Mouse (Mus musculus) embryo, embryonic 11.5 days (tissue): Measurements from ENCODE around the gene Mfsd2a.
"Not testable (repeated sequence)": the region's sequence is repeated elsewhere in the genome, so short reads cannot be mapped to it uniquely, and the experiment has no call there.

ENCODE experiments used
- DNase-seq: peaks from one replicate; pipeline ENCODE4 v3.0.0-alpha.2; 2012; ENCODE audit warnings: low read depth, low spot score

Gene Mfsd2a

DNA sequence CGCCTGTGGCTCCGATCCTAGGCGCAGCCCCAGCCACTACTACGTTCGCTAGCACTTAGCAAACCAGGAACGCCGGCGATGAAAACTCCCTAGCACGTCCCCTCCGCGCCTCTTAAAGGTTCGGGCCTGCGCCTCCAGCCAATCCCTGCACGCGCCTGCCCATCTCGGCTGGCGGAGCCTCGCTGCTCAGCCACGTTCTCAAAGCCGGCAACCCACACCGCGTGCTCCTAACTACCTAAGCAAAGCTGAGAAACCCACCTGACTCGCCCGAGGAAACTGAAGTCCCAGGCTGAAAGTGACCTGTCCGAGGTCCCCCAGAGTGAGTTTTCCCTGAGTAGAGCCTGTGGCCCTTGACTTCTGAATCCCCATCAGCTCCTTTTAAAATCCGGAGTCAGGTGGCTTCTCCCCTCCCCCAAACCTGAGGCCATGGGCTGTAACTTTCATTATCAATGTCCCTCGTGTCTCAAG lies at the start of gene Mfsd2a:
Gene Mfsd2a (minus strand): TSS at position 89 of the 468 bp plus-strand sequence.
- DNase-seq = no peak

DNA sequence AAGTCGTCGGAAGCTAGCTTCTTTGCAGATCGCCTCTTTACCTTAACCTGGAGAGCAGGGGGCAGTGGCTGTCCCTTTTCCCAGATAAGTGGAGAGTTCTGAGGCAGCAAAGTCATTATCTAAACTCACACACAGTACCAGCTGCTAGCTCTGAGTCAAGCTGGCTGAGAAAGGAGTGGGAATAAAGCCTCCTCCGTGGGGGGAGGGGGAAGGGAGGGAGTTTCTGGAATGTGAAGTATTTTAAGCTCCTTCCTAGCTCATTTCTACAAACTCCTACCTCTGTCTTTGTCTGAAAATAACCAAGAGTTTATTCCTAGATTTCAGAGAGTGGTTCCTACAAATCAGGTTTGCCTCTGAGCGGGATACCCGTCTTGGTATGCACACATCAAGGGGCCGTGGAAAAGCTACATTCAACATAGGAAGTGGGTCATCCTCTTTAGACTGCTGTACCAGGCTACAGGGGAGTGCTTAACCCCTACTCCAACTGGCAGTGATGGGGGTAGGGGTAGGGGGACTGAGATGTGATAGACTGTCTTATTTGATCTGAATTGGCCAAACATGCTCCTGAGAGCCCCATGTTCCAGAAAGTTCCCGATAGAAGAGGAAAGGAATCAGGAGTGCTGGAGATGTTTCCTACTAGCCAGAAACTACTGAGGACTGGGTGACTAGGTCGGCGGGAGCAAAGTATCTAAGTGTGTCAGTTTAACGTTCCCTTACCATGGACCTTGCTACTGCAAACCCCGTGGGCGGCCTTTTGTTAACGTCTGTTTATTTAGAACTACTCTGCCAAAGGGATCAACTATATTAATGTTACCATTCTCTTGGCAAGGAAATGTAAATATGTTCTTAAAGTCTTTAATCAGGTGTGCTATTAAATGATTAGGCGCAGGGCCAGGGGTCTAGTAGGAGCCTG lies 44.3 kb upstream of the Mfsd2a start:
- DNase-seq = no peak

DNA sequence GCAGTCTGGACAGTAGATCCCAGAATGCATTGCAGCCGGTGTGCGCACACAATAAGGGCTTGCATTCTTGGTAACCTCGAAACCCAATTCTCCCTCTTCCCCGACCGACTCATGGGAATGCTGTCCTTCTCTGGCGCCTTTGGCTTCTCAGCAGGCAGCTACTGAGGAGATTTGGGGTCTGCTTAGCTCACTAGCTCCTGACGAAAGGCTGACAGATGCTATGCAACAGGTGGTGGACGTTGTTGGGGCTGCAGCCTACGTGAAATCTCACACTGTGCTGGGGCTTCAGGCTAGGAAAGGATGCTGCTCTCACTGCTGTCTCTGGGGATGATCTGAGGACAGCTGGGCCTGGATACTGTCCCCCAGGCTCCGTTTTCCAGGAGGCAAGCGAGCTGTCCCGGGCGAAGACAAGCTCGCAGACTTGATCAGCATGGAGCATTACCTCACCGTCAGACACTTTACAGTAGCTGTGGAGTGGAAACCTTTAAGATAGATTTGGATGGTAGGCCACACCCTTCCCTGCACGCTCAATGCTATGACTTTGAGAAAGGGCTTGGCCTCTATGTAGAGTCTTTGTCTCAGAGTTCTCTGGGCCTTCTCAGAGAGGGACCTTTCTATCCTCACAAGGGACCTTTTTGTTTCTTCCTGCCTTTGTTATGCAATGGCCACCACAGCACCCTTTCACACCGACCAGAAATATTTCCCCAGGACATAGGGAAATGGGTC lies 39.8 kb upstream of the Mfsd2a start:
- no peak for DNase-seq

DNA sequence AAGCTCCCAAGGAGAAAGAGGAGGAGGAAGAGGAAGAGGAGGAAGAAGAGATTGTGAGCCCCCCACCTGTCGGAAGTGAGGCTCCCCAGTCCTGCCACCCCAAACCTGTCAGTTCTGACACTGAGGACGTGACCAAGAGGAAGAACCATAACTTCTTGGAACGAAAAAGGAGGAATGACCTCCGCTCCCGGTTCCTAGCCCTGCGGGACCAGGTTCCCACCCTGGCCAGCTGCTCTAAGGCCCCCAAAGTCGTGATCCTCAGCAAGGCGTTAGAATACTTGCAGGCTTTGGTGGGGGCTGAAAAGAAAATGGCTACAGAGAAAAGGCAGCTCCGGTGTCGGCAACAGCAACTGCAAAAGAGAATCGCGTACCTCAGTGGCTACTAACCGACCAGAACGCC lies 39.1 kb upstream of the Mfsd2a start:
- no peak for DNase-seq

DNA sequence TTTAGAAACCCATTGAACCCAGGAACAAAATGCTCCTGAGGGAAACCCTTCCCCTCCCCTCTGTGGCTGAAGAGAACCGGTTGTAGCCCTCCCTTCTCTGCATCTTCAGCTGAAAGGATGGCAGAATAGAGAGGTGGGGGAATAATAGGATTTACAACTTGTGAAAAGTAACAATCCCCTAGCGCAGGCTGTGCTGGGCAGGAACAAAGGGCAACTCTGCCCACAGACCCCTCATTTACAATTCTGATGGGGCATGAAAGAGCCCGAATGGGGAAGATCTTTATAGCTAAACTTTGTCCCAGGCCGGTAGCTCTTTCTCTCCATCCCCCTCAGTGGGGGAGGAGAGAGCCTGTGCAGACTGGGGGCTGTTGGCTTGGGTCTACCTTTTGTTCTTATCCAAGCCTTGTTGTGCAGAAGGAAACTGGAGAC lies 38.3 kb upstream of the Mfsd2a start:
- no peak for DNase-seq

DNA sequence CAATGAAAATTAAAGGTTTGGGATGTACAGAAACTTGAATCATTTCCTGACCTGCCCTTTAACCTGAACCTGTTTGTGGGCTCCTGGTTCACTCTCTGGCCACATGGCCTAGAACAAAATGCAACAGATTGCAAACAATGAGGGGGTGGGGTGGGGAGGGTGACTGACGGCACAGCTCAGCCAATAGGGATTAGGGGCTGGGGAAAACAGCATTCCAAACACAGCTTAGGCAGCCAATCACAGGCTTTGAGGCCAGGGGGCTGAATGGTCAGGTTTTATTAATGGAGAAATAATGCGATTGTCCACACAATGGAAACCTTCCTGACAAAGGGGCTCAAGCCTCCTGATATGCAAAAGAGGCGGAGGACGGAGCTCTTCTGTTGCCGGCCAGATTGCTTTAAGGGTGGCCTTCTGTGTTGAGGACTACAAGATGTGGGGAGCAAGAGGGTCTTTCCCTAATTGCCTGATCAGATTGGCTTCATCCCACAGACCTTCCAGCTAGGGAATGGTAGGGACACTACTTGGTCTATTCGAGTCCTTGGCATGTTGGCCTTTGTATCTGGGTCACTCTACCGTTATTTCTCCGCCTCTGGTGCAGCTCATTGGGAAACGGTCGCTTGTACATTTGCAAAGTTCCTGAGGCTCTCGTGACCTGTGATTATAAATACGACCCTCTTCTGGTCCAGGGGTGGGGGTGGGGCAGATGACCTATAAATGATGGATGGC lies 37.7 kb upstream of the Mfsd2a start:
- peak; percentile 75 for DNase-seq

DNA sequence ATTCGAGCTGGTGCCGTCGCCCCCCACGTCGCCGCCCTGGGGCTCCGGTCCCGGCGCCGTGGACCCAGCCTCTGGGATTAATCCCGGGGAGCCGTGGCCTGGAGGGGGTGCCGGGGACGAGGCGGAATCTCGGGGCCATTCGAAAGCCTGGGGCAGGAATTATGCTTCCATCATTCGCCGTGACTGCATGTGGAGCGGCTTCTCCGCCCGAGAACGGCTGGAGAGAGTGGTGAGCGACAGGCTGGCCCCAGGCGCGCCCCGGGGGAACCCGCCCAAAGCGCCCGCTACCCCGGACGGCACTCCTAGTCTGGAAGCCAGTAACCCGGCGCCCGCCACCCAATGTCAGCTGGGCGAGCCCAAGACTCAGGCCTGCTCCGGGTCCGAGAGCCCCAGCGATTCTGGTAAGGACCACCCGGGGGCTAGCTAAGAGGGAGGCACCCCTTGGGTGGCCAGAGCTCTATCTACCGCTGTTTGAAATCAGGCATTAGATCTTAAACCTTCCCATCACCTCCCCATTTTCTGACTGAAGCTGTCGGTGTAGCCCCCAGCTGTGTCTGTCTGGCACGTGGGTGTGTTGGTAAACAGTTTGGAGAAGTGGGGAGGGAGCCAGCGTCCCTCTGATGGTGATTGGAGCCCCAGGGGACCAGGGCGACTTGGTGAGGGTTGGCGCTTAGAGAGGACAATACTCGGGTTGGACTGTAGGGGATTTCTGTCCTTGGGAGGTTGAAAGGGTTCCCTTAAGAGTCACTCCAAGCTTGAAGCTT lies 35.8 kb upstream of the Mfsd2a start:
- DNase-seq = no peak

DNA sequence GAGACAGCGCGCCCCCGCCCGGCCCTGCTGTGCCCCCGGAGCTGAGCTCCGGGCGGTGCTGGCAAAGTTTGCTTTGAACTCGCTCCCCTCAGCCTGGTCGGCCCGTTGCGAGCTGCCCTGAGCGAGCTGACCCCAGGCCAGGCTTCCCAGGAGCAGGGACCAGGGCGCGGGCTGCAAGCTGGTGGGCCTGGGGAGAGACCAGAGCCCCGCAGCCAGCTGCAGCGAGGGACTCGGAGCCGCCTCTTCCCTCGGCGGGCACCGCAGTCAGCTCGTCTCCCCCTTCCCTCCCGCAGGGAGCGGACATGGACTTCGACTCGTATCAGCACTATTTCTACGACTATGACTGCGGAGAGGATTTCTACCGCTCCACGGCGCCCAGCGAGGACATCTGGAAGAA lies 35.2 kb upstream of the Mfsd2a start:
- no peak for DNase-seq

DNA sequence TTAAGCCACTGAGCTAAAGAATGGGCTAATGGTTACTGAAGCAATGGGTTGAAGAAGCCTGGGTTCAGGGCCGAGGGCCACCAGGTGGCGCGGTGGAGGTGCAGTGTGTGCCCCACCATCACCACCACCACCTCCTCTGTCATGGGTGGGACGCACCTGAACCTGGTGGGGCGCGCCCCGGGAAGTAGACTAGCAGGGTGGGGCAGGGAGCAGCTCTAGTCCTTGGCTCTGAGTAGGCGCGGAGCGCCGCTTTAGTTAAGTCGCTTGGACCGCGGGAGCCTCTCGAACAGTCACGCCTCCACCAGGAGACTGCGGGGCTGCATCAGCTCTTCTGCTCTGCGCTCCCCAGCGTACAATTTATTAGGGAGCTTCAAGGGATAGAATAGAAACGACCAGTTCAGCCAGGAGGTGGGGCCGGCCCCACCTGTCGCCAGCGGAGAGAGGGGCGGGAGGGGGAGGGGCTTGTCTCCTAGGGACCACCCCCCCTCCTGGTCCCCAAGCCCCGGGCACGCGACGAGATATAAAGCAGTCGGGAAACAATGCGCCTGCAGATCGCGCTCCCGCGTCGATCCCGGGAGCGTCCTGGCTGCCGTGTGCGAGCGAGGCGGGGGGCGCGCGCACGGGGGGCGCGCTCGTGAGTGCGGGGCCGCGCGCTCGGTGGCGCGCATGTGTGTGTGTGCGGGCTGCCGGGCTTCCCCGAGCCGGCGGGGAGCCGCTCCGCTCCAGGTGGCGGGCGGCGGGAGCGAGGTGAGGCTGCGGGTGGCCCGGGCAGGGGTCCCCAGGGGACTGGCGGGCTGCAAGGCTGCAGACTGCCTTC lies 34.6 kb upstream of the Mfsd2a start, which contains the start of gene Mycl:
Gene Mycl (plus strand): TSS at position 249 of the 817 bp plus-strand sequence.
- DNase-seq = peak; percentile 74

DNA sequence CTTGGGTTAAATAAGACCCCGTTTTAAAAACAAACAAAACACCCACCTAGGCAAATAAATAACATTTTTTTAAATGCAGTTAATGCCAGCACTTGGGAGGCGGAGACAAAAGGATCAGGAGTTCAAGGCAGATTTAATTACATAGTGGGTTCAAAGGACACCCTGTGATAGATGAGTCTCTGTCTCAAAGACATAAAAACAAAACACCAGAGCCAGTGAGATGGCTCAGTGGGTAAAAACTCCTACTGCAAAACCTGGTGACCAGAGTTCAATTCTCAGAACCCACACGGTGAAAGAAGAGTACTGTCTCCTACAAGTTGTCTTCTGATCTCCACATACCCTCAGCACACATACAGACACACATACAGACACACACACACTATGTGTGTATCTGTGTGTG lies 31.3 kb upstream of the Mfsd2a start:
- no peak for DNase-seq

DNA sequence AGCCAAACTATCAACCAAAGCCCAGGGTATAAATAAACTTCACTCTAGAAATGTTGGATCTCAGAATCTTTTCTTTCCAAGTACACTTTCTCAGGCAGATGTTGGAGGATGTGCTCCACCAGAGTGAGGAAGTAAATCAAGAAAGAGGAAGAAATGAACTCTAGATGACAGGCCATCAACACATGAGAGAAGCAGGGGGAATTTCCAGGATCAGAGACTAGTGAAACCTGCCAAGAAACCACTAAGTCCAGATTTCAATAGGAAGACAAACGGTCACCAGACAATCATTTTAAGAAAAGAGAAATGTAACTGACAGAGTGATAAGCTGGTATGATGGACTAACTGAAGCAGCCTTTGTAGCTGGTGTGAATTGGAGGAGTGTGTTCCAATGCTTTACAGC lies 30.2 kb upstream of the Mfsd2a start:
- DNase-seq = no peak

DNA sequence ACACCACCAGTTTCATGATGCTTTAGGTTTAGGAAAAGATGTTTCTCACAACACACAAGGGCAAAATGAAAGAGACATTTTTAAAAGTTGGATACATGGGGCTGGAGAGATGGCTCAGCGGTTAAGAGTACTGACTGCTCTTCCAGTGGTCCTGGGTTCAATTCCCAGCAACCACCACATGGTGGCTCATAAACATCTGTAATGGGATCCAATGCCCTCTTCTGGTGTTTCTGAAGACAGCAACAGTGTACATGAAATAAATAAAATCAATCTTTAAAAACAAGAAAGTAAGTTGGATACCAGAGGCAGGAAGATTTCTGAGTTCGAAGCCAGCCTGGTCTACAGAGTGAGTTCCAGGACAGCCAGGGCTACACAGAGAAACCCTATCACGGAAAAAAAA lies 27.0 kb upstream of the Mfsd2a start:
- not testable (repeated sequence) for DNase-seq

DNA sequence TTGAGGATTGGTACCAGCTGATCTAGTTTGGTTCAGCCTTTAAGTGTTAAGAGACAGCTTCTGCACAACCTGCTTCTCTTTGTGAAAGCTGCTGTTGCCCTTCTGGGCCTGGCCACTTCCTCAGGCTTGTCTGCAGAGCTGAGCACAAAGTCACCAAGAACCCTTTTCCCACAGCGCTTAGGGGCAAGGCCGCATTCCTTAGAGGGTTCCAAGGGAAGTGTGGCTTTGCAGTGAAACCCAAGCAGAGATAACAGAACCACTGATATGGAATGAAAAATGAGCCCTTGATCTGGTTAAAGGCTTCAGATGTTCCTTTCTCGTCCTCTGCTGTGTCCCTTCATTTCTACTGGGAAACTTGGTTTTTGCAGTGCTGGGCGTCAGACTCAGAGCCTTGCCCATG lies 26.4 kb upstream of the Mfsd2a start:
- no peak for DNase-seq

DNA sequence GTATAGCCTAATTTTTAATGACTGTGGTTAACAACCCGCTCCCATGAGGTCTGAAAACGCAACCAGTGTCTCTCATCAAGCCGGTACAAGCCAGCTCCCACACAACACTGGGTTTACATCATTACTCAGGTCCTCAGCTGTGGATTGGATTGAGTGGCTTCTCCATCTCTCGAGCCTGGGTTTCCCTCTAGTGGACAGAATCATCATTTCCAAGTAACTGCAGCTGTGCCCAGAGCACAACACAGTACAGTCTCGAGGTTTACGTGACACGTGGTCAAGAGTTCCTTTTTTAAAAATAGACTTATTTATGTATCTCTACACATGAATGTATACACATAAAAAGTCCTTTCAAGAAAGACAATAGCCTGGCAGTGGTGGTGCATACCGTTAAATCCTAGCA lies 24.1 kb upstream of the Mfsd2a start:
- DNase-seq = no peak

DNA sequence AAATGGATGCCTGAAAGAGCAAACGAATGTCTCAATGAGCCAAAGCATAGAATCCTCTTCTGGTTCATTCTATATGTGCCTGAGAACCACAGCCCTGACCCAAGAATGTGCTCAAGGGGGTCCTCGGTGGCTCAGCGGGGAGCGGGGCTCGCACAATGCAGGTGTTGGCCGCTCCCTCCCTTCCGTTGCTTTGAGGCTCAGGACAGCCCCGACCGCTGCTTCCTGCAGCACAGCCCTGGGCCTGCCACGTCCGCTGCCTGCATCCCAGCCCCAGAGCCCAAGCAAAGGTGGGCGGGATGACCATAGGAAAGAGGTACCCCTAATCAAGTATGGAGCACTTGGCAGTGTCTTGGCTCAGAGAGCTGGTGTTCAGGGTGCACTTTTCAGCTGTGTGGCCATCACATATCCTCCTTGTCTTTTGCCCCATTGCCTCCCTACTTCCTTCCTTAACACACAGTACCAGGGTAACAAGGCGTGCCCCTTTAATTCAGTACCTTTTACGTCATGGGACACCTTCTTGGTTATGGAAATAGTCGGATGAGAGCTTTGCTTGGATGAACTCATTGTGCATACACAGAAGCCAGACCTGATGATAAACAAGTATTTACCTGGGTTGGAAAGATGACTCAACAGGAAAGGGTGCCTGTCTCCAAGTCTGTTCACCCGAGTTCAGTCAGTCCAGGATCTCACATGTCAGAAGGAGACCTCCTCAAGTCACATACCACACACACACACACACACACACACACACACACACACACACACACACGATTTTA lies 22.7 kb upstream of the Mfsd2a start:
- no peak for DNase-seq

DNA sequence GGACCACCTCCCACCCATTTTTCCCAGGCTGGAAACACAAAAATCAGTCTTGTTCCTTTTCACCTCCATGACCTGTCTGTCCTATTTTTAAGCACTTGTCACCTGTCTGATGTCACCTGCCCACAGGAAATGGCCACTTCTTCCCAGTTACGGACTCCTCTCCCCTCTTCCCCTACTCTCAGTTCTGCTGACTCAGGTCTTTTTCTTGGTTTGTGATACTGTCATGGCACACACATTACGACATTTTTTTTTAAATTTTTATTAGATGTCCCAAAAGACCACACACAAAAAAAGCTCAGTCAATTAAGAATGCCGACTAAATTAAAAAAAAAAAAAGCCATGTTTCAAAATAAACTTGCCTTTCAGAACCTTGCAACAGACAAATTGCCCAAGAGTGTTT lies 21.5 kb upstream of the Mfsd2a start:
- no peak for DNase-seq

DNA sequence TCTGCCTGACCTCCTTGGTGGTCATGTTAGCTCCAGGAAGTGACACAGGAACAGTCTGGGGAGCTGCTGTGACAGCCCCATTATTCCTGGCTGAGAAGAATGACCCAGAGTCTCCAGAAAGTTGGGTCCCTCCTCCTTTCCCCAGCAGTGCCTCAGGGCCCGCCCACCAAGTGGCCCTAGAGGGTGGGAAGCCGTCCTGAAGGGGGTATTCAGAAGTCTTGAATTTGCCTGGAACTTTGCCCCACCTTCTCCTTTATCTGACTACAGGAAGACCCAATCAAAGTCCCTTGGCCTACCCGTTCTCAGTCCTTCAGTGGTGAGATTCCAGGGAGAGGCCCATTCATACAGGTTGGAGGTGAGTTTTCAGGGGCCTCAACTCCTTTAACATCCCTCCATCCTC lies 20.9 kb upstream of the Mfsd2a start:
- DNase-seq = no peak

DNA sequence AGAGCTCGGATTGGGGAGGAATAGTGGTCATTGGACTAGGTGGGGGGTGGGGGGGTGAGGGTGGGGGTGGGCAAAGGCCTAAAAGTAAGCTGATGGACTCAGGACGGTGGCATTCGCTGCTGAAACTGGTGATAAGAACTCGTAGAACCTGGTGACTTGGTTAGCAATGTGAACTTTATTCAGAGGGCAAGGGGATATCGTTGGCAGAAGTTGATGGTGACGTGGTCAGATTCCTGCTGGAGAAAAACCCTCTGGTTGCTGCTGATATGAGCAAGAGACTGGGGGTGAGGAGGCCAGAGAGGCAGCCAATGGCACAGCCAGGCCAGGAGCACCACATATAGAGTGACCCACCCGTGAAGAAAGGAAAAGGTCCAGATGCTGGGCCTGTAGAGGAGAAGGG lies 20.2 kb upstream of the Mfsd2a start:
- DNase-seq = no peak

DNA sequence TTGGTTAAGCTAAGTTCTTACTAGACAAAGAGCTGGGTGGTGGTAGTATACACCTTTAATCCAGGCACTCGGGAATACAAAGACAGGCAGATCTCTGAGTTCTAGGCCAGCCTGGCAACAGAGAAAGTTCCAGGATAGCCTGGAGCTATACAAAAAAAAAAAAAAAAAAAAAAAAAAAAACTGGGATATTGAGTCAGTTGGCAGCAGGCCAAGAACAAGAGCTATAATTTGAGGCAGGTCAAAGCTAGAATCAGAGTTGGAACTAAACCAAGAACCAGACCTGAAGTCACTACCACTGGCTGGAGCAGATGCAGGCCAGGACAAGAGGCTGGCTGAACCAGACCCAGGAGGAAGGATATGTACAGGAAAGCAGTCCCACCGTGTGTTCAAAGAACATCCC lies 19.7 kb upstream of the Mfsd2a start:
- DNase-seq = no peak

DNA sequence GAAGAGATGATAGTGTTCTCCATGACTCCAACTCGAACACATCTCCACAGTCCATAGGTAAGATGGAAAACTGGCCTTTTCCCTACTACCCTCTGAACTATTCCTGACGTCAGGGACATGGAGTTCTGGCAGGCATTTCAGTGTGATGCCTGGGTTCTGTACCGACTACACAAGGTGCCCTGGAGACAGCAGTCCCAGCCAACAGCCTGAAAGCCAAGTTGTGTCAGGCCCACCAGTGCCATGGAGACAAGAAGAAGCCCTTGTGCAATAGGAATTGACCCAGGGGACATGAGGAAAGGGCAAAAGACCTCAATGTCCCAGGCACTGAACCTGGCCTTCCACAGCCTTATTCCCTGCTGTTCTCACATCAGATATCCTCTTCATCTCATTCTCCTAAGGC lies 18.8 kb upstream of the Mfsd2a start:
- DNase-seq = no peak
